9 mouse cellular contexts compared by ENCODE assay signal in the genomic region with DNA sequence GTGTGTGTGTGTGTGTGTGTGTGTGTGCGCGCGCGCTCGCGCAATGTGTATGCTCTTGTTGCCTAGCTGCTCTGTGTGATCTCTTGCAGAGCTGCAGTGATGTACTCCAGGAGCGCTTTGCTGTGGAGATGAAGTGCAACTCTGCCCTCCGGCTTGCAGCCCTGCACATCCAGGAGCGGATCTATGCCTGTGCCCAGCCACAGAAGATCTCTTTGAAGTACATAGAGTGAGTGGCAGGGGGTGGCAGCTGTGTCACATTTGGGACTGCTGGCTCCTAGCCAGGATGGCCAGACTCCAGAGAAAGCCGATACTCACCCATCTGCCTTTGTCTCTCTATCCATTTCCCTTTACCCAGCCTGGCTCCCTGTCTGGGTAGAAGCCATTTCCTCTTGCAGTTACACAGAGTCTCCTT. TPM values are rescaled to one million over a fixed set of nuclear protein-coding genes. Genes with fewer than 3 reads are reported as not detected.
DNase-seq lines count a peak whose midpoint lies in the region; ATAC-seq and TF ChIP-seq lines count a peak whose summit lies in the region.
"Had no signal": no experiment of that assay in that cellular context is flagged by ENCODE, and none has a peak within 500 bp of the region (broad histone marks: within the 10 kb centered on the region; RNA-seq: fewer than 3 reads in every experiment).

No protein-coding gene starts in this region.

- no peak for TF ChIP-seq POLR2A in lung, adult 2 months (IDR thresholded peaks at IDR 0.05; ENCODE audit: borderline replicate concordance, extremely low read depth, low read depth, low read length)

- no peaks in the 10 kb centered on the region; the same call in 1 of the 2 replicates for H3K4me1 ChIP-seq in lung, embryonic 16.5 days (replicated peaks; ENCODE audit: control insufficient read depth, insufficient read depth, low read length)
- no peaks in the 10 kb centered on the region for H3K4me1 ChIP-seq in lung, adult 2 months (ENCODE audit: control insufficient read depth, insufficient read depth, low read length)
- peaks cover 6% of the 10 kb centered on the region for H3K4me1 ChIP-seq in hindbrain, embryonic 12.5 days

- ATAC-seq in cerebellum, adult (ENCODE audit: insufficient number of reproducible peaks, low FRiP score, low TSS enrichment): no peak
- ATAC-seq in lung, embryonic 16.5 days (ENCODE audit: low read depth): 0 out of 2 replicates have a peak, but pooled peaks have one; percentile 36
- ATAC-seq in hindbrain, embryonic 12.5 days (ENCODE audit: low FRiP score): peak; percentile 67

- H3K4me3 ChIP-seq in lung, embryonic 16.5 days (ENCODE audit: low read length): no peak overlapping the region
- no peak overlapping the region for H3K4me3 ChIP-seq in lung, adult 2 months (replicated peaks; ENCODE audit: extremely low read depth, low read depth, low read length)
- H3K4me3 ChIP-seq in hindbrain, embryonic 12.5 days: no peak overlapping the region
- H3K4me3 ChIP-seq: liver, embryonic 13.5 days had no signal

- TF ChIP-seq CTCF in lung, adult 2 months (IDR thresholded peaks at IDR 0.05; ENCODE audit: insufficient read depth, low read length): no peak

- DNase-seq in cerebellum, postnatal 14 days: peak; percentile 52 to 79
- no peak for DNase-seq in lung, adult 2 months
- peak; percentile 54 to 59 for DNase-seq in layer of hippocampus, postnatal 25 days (ENCODE audit: extremely low spot score in 1 of 2, low spot score in 1 of 2)
- no peak for DNase-seq in urinary bladder, postnatal 10 days (ENCODE audit: low spot score)
- DNase-seq in spleen, adult 12 weeks (ENCODE audit: low spot score): no peak
- DNase-seq: liver, embryonic 13.5 days had no signal

- no peak overlapping the region for H3K4me2 ChIP-seq in lung, embryonic 16.5 days (ENCODE audit: low read depth, low read length)
- no peak overlapping the region for H3K4me2 ChIP-seq in hindbrain, embryonic 12.5 days (replicated peaks)
- H3K4me2 ChIP-seq: liver, embryonic 13.5 days had no signal

- H3K36me3 ChIP-seq in lung, embryonic 16.5 days (ENCODE audit: control insufficient read depth, insufficient read depth, low read length): no peaks in the 10 kb centered on the region
- no peaks in the 10 kb centered on the region for H3K36me3 ChIP-seq in hindbrain, embryonic 12.5 days
- H3K36me3 ChIP-seq: liver, embryonic 13.5 days had no signal

- WGBS in lung, embryonic 16.5 days: 56% methylated on average over 10 of the region's 10 CpGs
- 69% methylated on average over 10 of the region's 10 CpGs for WGBS in lung, adult 2 months
- WGBS in hindbrain, embryonic 12.5 days: 66% methylated on average over 10 of the region's 10 CpGs

- H3K27ac ChIP-seq in lung, embryonic 16.5 days (ENCODE audit: low read length): no peak overlapping the region
- peak overlapping the region; percentile 50; the same call in 1 of the 2 replicates for H3K27ac ChIP-seq in hindbrain, embryonic 12.5 days
- H3K27ac ChIP-seq: liver, embryonic 13.5 days had no signal

- H3K9ac ChIP-seq in lung, embryonic 16.5 days (ENCODE audit: low read length): no peak overlapping the region
- H3K9ac ChIP-seq in hindbrain, embryonic 12.5 days: no peak overlapping the region
- H3K9ac ChIP-seq: liver, embryonic 13.5 days had no signal

- H3K27me3 ChIP-seq in lung, embryonic 16.5 days (ENCODE audit: control insufficient read depth, insufficient read depth, low read depth, low read length): no peaks in the 10 kb centered on the region
- no peaks in the 10 kb centered on the region; the same call in 1 of the 2 replicates for H3K27me3 ChIP-seq in hindbrain, embryonic 12.5 days
- H3K27me3 ChIP-seq: liver, embryonic 13.5 days had no signal

- H3K9me3 ChIP-seq in lung, embryonic 16.5 days (ENCODE audit: control insufficient read depth, low read length): no peaks in the 10 kb centered on the region
- H3K9me3 ChIP-seq in hindbrain, embryonic 12.5 days (replicated peaks): no peaks in the 10 kb centered on the region
- H3K9me3 ChIP-seq: liver, embryonic 13.5 days had no signal

RNA-seq across cellular contexts. Expression of gene Trmt10b, which starts 25.9 kb away (rescaled TPM):
- 15.9 and 19.2 TPM in 2 replicates for polyA plus RNA-seq in lung, embryonic 16.5 days (2015; fragmentation: Nextera tagmentation; extraction: Ambion mirVana)
- polyA plus RNA-seq in lung, adult 2 months (2012; rRNA removed): 1.9 and 3.0 TPM in 2 replicates
- 16.8 and 18.5 TPM in 2 replicates for polyA plus RNA-seq in hindbrain, embryonic 12.5 days (2016; fragmentation: Nextera tagmentation; extraction: Ambion mirVana)
- 10 to 100 TPM; 16.1 to 18.0 TPM for total RNA-seq in layer of hippocampus, postnatal 25 days (2021)

Comparison
In these comparisons a context has a peak if more than half of its experiments do, and no peak if none do; other contexts are left out.
1. DNase-seq: peak in cerebellum, postnatal 14 days (2 of 2) and layer of hippocampus, postnatal 25 days (2 of 2); none in lung, adult 2 months (single experiment), urinary bladder, postnatal 10 days (single experiment) and spleen, adult 12 weeks (single experiment).